Mouse (Mus musculus) liver, adult 2 months (tissue): ENCODE data around the gene Atp6ap1.
A peak's percentile ranks its signal among the peaks of the same experiment; 100 is the strongest.

ENCODE experiments used
- CTCF ChIP-seq: fragments of 200-500 bp; IDR thresholded peaks from 2 replicates; pipeline ENCODE4 v1.5.1; 2011; ENCODE audit warnings: low read depth, low read length, control low read depth
- POLR2A ChIP-seq: fragments of 200-500 bp; IDR thresholded peaks from 2 replicates; pipeline ENCODE4 v1.6.1; 2011; ENCODE audit warnings: low read length, control low read depth; ENCODE audit not compliant: insufficient read depth; ENCODE audit errors: extremely low read depth

DNA sequence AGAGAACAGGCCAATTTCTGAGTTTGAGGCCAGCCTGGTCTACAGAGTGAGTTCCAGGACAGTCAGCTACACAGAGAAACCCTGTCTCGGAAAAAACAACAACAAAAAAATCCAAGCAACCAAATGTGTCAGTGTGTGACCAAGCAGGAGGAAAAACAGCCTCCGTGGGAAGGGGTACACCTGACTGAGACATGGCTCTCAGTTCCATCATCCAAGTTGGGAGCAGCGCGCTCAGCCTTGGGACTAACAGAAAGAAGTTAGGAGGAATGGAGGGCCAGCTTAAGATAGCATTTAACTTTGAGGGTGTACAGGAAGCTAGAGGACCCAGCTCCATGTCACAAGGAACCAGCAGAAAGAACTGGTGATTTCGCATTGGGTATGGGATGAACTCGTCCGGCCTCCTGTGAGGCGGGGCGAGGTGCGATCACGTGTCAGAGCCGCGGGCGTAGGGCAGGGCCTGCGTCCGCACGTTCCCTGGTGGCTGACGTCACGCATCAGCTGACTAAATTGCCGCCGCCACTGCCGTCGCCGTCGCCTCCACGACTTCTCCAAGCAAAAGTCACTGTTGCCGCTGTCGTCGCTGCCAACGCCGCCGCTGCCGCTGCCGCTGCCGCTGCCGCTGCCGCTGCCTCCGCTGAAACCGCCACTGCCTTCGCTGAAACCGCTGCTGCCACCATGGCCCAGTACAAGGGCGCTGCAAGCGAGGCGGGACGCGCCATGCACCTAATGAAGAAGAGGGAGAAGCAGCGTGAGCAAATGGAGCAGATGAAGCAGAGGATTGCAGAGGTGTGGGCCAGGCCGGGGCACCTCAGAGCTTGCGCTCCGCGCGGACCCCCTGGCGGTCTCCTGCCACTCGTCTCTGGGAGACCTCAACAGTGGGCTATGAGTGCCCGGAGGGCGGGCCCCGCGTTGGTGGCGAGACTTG lies 15.9 kb downstream of the Atp6ap1 start, which contains the start of gene Fam50a:
- TF ChIP-seq CTCF = no peak
- 0 out of 2 replicates have a peak, but pooled peaks have one; percentile 46 for TF ChIP-seq POLR2A
